Mouse (Mus musculus) stomach, embryonic 14.5 days (tissue): ENCODE measurements around the gene Wdr46. TPM values are rescaled to one million over a fixed set of nuclear protein-coding genes. Genes with fewer than 3 reads are reported as not detected.

Experiments used
- ATAC-seq: fragments of 200-750 bp; cut with Nextera tagmentation; 2 replicates; pipeline ENCODE4 v1.8.0; 2017; ENCODE audit warnings: low read depth, moderate TSS enrichment; ENCODE audit not compliant: insufficient number of reproducible peaks, insufficient read depth, low FRiP score
- H3K27ac ChIP-seq: fragments of 300-500 bp; sonication (generic); 2 replicates; pipeline ENCODE4 v1.5.1; 2014; ENCODE audit warnings: mild to moderate bottlenecking, low read length, moderate library complexity, mixed read lengths
- H3K27me3 ChIP-seq: fragments of 300-500 bp; sonication (generic); 2 replicates; pipeline ENCODE4 v1.6.1; 2014; ENCODE audit warnings: low read length, control low read depth, mixed read lengths; ENCODE audit not compliant: control insufficient read depth, insufficient read depth
- H3K36me3 ChIP-seq: fragments of 300-500 bp; sonication (generic); 2 replicates; pipeline ENCODE4 v1.6.1; 2014; ENCODE audit warnings: mild to moderate bottlenecking, control low read depth, low read length, moderate library complexity, mixed read lengths; ENCODE audit not compliant: control insufficient read depth, insufficient read depth
- H3K4me1 ChIP-seq: fragments of 300-500 bp; sonication (generic); 2 replicates; pipeline ENCODE4 v1.6.1; 2014; ENCODE audit warnings: low read length, control low read depth, mixed read lengths; ENCODE audit not compliant: control insufficient read depth, insufficient read depth
- H3K4me2 ChIP-seq: fragments of 300-500 bp; sonication (generic); replicated peaks from 2 replicates; pipeline ENCODE4 v1.6.1; 2014; ENCODE audit warnings: low read depth, low read length, control low read depth
- H3K4me3 ChIP-seq: fragments of 300-500 bp; sonication (generic); 2 replicates; pipeline ENCODE4 v1.5.1; 2014; ENCODE audit warnings: low read depth, low read length, control low read depth
- H3K9ac ChIP-seq: fragments of 300-500 bp; sonication (generic); replicated peaks from 2 replicates; pipeline ENCODE4 v1.6.1; 2014; ENCODE audit warnings: low read depth, mild to moderate bottlenecking, control low read depth, low read length, moderate library complexity, mixed read lengths
- H3K9me3 ChIP-seq: fragments of 300-500 bp; sonication (generic); 2 replicates; pipeline ENCODE4 v1.6.1; 2016; ENCODE audit warnings: low read depth, low read length, control low read depth; ENCODE audit not compliant: control insufficient read depth
- WGBS: fragments of 180-500 bp; shearing (Covaris S2); extraction: QIAGEN DNeasy Blood & Tissue Kit; methylation state at CpG from one replicate; pipeline ENCODE4 v1.1.7; 2014; 5-methylcytosine and 5-hydroxymethylcytosine counted together
- polyA plus RNA-seq: library from polyadenylated mRNA; unstranded; fragments of >200 nt; fragmentation: Nextera tagmentation; extraction: Ambion mirVana; gene quantifications from 2 replicates; pipeline ENCODE4 v1.2.1, GENCODE M21; 2014

Wdr46 gene
- polyA plus RNA-seq, 1 experiment from 2014 or later = 19.0 TPM

DNA sequence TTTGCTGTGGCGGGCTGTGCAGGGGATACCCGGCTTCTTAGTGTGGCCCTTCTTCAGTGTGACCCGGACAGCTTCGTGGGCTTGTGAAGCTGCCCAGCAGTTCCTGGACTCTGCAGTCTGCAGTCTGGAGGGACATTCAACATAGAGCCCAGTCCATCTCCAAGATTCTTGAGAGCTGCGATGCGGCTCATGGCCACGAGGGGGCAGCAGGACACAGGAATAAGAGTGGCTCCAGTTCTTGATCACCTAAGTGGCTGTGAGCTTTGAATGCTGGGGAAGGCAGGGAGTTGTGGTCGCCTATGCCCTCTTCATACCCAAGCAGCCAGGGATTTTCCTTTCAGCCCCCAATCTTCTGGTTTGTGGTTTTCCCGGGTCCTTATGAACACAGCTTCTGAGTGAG is 28.0 kb downstream of the Wdr46 start:
- Histone ChIP-seq H3K4me3 (no peak overlapping the region), H3K4me1 (no peaks in the 10 kb centered on the region), H3K4me2 (no peak overlapping the region), H3K9me3 (no peaks in the 10 kb centered on the region), H3K36me3 (peaks cover 5% of the 10 kb centered on the region; the same call in 1 of the 2 replicates), H3K27ac (no peak overlapping the region), H3K27me3 (no peaks in the 10 kb centered on the region), H3K9ac (no peak overlapping the region)
- 3% methylated on average over 9 of the region's 9 CpGs for WGBS
- ATAC-seq = no peak

- Histone ChIP-seq H3K9ac (no peak overlapping the region), H3K27ac (no peak overlapping the region), H3K4me2 (no peak overlapping the region), H3K4me3 (no peak overlapping the region), H3K27me3 (no peaks in the 10 kb centered on the region), H3K4me1 (no peaks in the 10 kb centered on the region), H3K36me3 (peaks cover 5% of the 10 kb centered on the region; the same call in 1 of the 2 replicates), H3K9me3 (no peaks in the 10 kb centered on the region)
- 34% methylated on average over 5 of the region's 5 CpGs for WGBS
- ATAC-seq = no peak
Measured at GRCm38 (mm10) chr17:33968927-33969326, 28.5 kb downstream of the Wdr46 start.

DNA sequence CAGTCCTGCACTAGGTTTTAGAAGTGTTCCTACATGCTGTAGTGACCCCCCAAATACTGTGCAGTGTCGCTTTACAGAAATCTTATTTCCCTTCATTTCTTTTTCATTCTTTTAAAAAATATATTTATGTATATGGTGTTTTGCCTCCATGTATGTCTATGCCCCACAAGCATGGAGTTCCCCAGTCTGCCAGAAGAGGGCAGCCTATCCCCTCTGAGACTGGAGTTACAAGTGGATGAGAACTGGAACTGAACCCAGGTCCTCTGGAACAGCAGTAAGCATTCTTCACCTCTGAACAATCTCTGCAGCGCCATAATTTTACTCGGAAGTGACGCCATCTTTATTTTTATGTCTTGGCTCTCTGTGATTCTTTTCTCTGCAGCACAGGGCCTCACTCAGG is 28.9 kb downstream of the Wdr46 start:
- 76% methylated on average over 4 of the region's 4 CpGs for WGBS
- Histone ChIP-seq H3K9ac (no peak overlapping the region), H3K4me3 (no peak overlapping the region), H3K27me3 (no peaks in the 10 kb centered on the region), H3K36me3 (peaks cover 5% of the 10 kb centered on the region; the same call in 1 of the 2 replicates), H3K4me2 (no peak overlapping the region), H3K4me1 (no peaks in the 10 kb centered on the region), H3K9me3 (no peaks in the 10 kb centered on the region), H3K27ac (no peak overlapping the region)
- no peak for ATAC-seq

DNA sequence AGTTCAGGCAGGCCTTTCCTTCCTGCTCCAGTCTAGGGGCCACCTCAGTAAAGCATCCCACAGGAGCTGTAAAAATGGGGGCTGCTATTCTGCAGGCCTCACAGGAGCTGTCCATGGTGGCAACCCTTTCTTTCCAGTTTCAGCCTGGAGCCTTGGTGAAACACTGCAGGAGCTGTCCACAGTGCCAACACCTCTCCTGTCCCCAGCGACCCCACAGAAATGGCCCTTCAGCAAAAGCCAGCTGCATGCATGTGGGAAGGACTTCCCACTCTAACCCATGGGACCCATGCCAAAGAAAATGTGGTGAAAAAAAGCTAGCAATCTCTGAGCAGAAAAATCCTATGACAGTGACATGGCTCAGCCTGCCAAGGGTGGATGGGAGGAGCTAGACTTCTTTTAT is 32.2 kb downstream of the Wdr46 start:
- ATAC-seq = no peak
- H3K27ac ChIP-seq = no peak overlapping the region
- no peak overlapping the region for H3K9ac ChIP-seq
- 7% methylated on average over 1 of the region's 1 CpGs for WGBS
- no peaks in the 10 kb centered on the region for H3K4me1 ChIP-seq
- H3K36me3 ChIP-seq = no peaks in the 10 kb centered on the region
- no peaks in the 10 kb centered on the region for H3K9me3 ChIP-seq
- H3K4me2 ChIP-seq = no peak overlapping the region
- H3K27me3 ChIP-seq = peaks cover 2% of the 10 kb centered on the region
- no peak overlapping the region for H3K4me3 ChIP-seq

GRCm38 (mm10) chr17:33973572-33973971 is 33.1 kb downstream of the Wdr46 start:
- no peak overlapping the region for H3K4me2 ChIP-seq
- no peak overlapping the region for H3K9ac ChIP-seq
- H3K27me3 ChIP-seq = peaks cover 11% of the 10 kb centered on the region
- ATAC-seq = no peak
- no peaks in the 10 kb centered on the region for H3K9me3 ChIP-seq
- H3K27ac ChIP-seq = no peak overlapping the region
- H3K4me1 ChIP-seq = peaks cover 4% of the 10 kb centered on the region; the same call in 1 of the 2 replicates
- H3K4me3 ChIP-seq = no peak overlapping the region
- H3K36me3 ChIP-seq = no peaks in the 10 kb centered on the region
- WGBS = 52% methylated on average over 3 of the region's 3 CpGs

DNA sequence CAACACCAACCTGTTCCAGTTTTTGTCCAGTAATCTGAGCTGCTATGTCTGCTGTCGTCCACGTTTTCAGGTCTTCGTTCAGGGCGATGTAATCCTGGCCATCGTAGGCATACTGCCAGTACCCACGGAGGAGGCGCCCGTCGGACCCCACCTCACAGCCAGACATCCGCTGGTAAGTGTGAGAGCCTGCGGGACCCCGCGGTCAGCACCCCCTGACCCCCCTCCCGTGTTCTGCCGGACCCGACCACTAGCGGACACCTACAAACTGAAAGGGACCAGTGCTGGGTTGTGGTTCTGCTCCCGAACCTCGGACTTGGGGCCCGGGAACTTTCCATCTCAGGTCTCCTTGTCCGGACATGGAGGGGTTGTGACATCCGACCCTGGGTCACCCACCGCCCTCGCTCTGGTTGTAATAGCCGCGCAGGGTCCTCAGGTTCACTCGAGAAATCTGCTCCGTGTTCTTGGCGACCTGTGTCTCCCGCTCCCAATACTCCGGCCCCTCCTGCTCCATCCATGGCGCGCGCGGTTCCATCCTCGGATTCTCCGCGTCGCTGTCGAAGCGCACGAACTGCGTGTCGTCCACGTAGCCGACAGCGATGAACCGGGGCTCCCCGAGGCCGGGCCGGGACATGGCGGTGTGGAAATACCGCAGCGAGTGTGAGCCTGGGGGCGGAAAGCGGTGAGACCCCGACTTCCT is 37.5 kb downstream of the Wdr46 start:
- H3K4me3 ChIP-seq = peak overlapping the region; percentile 29
- peak overlapping the region; percentile 59 for H3K4me2 ChIP-seq
- WGBS = 2% methylated on average over 57 of the region's 57 CpGs
- no peak overlapping the region for H3K27ac ChIP-seq
- no peak for ATAC-seq
- 0 out of 2 replicates have a peak overlapping the region, but pooled peaks have one; percentile 25 for H3K9ac ChIP-seq
- H3K36me3 ChIP-seq = no peaks in the 10 kb centered on the region
- H3K9me3 ChIP-seq = no peaks in the 10 kb centered on the region
- peaks cover 17% of the 10 kb centered on the region for H3K27me3 ChIP-seq
- peaks cover 4% of the 10 kb centered on the region; the same call in 1 of the 2 replicates for H3K4me1 ChIP-seq

GRCm38 (mm10) chr17:33978631-33979031 is 38.2 kb downstream of the Wdr46 start:
- H3K27ac ChIP-seq = no peak overlapping the region
- H3K4me3 ChIP-seq = peak overlapping the region; percentile 29
- H3K9me3 ChIP-seq = no peaks in the 10 kb centered on the region
- no peaks in the 10 kb centered on the region for H3K36me3 ChIP-seq
- under 1% methylated on average over 16 of the region's 17 CpGs for WGBS
- H3K4me1 ChIP-seq = peaks cover 4% of the 10 kb centered on the region; the same call in 1 of the 2 replicates
- H3K27me3 ChIP-seq = peaks cover 17% of the 10 kb centered on the region
- peak; percentile 75 for ATAC-seq
- 0 out of 2 replicates have a peak overlapping the region, but pooled peaks have one; percentile 25 for H3K9ac ChIP-seq
- H3K4me2 ChIP-seq = peak overlapping the region; percentile 59

DNA sequence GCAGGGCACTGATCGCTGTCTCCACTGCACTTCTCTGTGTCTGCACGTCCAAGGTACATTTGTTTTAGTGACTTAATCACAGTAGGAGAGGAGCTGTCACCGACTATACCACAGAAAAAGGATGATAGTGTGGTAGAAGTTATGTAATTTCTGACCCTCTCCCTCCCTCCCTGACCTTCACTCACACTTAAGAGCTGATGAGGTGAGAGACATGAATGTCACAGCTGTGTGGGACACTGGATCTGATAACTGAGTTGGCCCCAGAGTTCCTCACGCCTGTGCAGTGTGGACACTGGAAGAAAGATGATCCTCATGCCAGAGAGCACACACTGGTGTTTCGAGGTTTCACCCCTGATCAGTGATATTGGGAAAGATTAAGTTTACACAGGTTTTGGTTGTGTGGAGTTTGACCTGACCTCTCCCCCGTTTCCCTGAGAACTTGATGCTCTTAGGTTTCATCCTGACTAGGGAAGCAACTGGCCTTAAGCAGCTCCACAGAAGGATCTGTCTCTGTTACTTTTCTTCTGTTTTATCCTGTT is 39.1 kb downstream of the Wdr46 start:
- H3K27ac ChIP-seq = no peak overlapping the region
- no peak for ATAC-seq
- no peak overlapping the region for H3K9ac ChIP-seq
- 66% methylated on average over 6 of the region's 6 CpGs for WGBS
- no peaks in the 10 kb centered on the region for H3K9me3 ChIP-seq
- no peaks in the 10 kb centered on the region for H3K36me3 ChIP-seq
- no peak overlapping the region for H3K4me2 ChIP-seq
- H3K4me3 ChIP-seq = no peak overlapping the region
- H3K4me1 ChIP-seq = peaks cover 4% of the 10 kb centered on the region; the same call in 1 of the 2 replicates
- H3K27me3 ChIP-seq = peaks cover 17% of the 10 kb centered on the region
